Mouse (Mus musculus) forebrain, embryonic 14.5 days (tissue): ENCODE measurements around the gene Gm21190. TPM values are rescaled to one million over a fixed set of nuclear protein-coding genes. Genes with fewer than 3 reads are reported as not detected.
"Not testable (repeated sequence)": the region's sequence is repeated elsewhere in the genome, so short reads cannot be mapped to it uniquely, and the experiment has no call there.

Source experiments
- ATAC-seq: fragments of 200-750 bp; cut with Nextera tagmentation; 2 replicates; pipeline ENCODE4 v1.8.0; 2017; ENCODE audit warnings: mild to moderate bottlenecking, moderate library complexity
- DNase-seq: peaks from one replicate; pipeline ENCODE4 v3.0.0-alpha.2; 2015; ENCODE audit warnings: low spot score
- H3K27ac ChIP-seq: fragments of 300-500 bp; sonication (generic); 2 replicates; pipeline ENCODE4 v1.5.1; 2014; ENCODE audit warnings: low read depth, mild to moderate bottlenecking, control low read depth, low read length, moderate library complexity
- H3K27me3 ChIP-seq: fragments of 300-500 bp; sonication (generic); replicated peaks from 2 replicates; pipeline ENCODE4 v1.6.1; 2014; ENCODE audit warnings: low read length, control low read depth, mixed read lengths; ENCODE audit not compliant: control insufficient read depth, insufficient read depth
- H3K36me3 ChIP-seq: fragments of 300-500 bp; sonication (generic); 2 replicates; pipeline ENCODE4 v1.6.1; 2014; ENCODE audit warnings: low read length, control low read depth; ENCODE audit not compliant: control insufficient read depth, insufficient read depth
- H3K4me1 ChIP-seq: fragments of 300-500 bp; sonication (generic); 2 replicates; pipeline ENCODE4 v1.6.1; 2014; ENCODE audit warnings: antibody characterized with exemption, low read length, control low read depth; ENCODE audit not compliant: control insufficient read depth, insufficient read depth
- H3K4me2 ChIP-seq: fragments of 300-500 bp; sonication (generic); 2 replicates; pipeline ENCODE4 v1.6.1; 2014; ENCODE audit warnings: mild to moderate bottlenecking, control low read depth, low read length
- H3K4me3 ChIP-seq: fragments of 300-500 bp; sonication (generic); 2 replicates; pipeline ENCODE4 v1.5.1; 2014; ENCODE audit warnings: low read depth, low read length, control low read depth
- H3K9ac ChIP-seq: fragments of 300-500 bp; sonication (generic); 2 replicates; pipeline ENCODE4 v1.6.1; 2014; ENCODE audit warnings: mild to moderate bottlenecking, low read length, control low read depth, moderate library complexity
- H3K9me3 ChIP-seq: fragments of 300-500 bp; sonication (generic); replicated peaks from 2 replicates; pipeline ENCODE4 v1.6.1; 2016; ENCODE audit warnings: low read length, control low read depth, mixed read lengths; ENCODE audit not compliant: control insufficient read depth
- WGBS: fragments of 180-500 bp; shearing (Covaris S2); extraction: QIAGEN DNeasy Blood & Tissue Kit; methylation state at CpG from one replicate; pipeline ENCODE4 v1.1.7; 2014; 5-methylcytosine and 5-hydroxymethylcytosine counted together
- polyA plus RNA-seq: library from polyadenylated mRNA; unstranded; fragments of >200 nt; fragmentation: Nextera tagmentation; extraction: Ambion mirVana; gene quantifications from 2 replicates; pipeline ENCODE4 v1.2.1, GENCODE M21; 2014

The Gm21190 gene
- polyA plus RNA-seq = not detected in 2 replicates

DNA sequence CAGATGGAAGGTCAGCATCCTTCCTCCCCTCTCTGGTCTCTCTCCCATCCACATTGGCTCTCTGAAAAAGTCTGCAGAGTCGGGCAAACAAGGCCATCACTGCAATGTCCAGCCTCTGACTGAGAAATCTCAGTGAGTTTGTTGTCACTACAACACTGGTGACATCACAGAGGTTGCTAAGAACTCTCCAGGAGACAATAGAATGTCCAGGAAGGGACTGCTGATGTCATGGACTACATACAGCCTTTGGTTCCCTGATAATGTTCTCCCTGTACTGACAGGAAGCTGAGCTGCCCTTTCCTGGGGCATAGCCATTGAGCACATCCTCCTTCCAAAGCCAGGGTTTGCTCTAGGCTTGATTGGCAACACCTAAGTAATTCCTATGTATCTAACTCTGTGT is at the start of gene Gm21190:
Gm21190 (minus strand) TSS at position 101 of the 400 bp plus-strand sequence.
- H3K27me3 ChIP-seq, ATAC-seq, H3K4me3 ChIP-seq, DNase-seq, H3K4me2 ChIP-seq, H3K36me3 ChIP-seq, H3K9me3 ChIP-seq, H3K4me1 ChIP-seq, H3K27ac ChIP-seq, H3K9ac ChIP-seq: not testable (repeated sequence)
- no CpG with 5 or more reads among the region's 1 CpGs for WGBS

GRCm38 (mm10) chr5:15577033-15577432 is 48.0 kb upstream of the Gm21190 start, which contains the start of gene Gm21083:
Gm21083 (plus strand) TSS chr5:15577333.
- H3K9ac ChIP-seq, H3K4me2 ChIP-seq, H3K27ac ChIP-seq, H3K9me3 ChIP-seq, H3K36me3 ChIP-seq, ATAC-seq, H3K27me3 ChIP-seq, H3K4me1 ChIP-seq, DNase-seq, H3K4me3 ChIP-seq: not testable (repeated sequence)
- no CpG with 5 or more reads among the region's 1 CpGs for WGBS

DNA sequence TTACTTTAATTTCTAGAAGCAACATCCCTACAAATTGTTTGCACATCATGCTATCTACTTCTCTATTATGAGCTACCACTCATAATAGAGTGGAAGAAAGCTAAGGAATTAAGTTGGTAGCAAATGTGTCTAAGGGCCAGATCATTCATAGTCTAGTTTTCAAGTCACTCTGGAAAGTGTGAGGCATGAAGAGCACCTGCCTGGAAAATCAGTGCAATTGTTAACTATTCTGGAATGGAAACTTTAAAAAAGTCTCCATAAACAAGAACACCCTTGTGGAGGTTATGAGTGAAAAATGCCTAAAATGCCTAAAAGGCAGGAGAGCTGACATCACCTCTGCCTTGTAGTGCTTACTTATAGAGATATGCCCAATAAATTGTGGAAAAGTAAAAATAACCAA is 44.7 kb upstream of the Gm21190 start:
- ATAC-seq, DNase-seq, H3K4me3 ChIP-seq, H3K36me3 ChIP-seq, H3K4me1 ChIP-seq, H3K9ac ChIP-seq, H3K27ac ChIP-seq, H3K9me3 ChIP-seq, H3K4me2 ChIP-seq, H3K27me3 ChIP-seq: not testable (repeated sequence)

- not testable (repeated sequence) for ATAC-seq, H3K4me3 ChIP-seq, H3K9ac ChIP-seq, H3K9me3 ChIP-seq, H3K4me2 ChIP-seq, H3K27me3 ChIP-seq, H3K36me3 ChIP-seq, H3K27ac ChIP-seq, H3K4me1 ChIP-seq, DNase-seq
- WGBS = 81% methylated on average over 3 of the region's 3 CpGs
Observed at GRCm38 (mm10) chr5:15561425-15562264, 32.6 kb upstream of the Gm21190 start.

DNA sequence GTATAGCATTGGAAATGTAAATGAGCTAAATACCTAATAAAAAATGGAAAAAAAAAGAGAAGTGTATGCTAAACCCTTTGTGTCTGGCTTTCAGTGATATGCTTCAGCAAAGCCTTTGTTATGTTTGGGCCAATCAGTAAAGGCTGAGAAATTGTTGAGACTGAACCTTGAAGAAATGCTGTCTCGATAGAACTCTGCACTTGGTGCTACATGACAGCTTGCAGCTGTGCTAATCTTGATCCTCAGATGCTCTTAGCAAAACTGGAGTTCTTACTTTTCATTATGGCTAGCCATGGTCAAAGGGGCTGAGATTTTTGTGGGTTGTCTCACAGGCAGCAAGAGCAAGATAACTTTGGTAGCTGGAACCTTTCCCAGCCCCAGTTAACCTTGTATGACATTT is 29.6 kb upstream of the Gm21190 start:
- not testable (repeated sequence) for H3K27me3 ChIP-seq, H3K4me2 ChIP-seq, H3K27ac ChIP-seq, H3K9ac ChIP-seq, DNase-seq, H3K9me3 ChIP-seq, ATAC-seq, H3K4me3 ChIP-seq, H3K36me3 ChIP-seq, H3K4me1 ChIP-seq
- WGBS = 82% methylated on average over 1 of the region's 1 CpGs

DNA sequence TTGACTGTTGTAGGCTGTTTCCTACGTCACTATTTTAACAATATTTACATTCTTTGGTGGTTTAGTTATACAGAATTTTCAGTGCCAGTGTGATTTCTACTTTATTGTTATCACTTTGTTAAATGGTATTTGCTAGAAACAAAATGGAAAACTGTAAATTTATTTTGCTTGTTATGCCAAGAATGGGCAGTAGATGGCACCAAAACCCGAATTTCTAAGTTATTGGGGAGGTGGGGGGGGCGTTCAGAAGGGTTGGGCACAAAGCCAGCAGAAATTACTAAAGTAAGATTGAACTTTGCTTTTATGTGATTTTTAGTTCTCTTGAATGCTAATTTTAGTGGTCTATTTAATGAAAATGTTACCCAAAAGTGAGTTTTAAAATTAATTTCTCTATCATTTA is 20.6 kb upstream of the Gm21190 start:
- H3K9me3 ChIP-seq, ATAC-seq, H3K27me3 ChIP-seq, H3K27ac ChIP-seq, H3K4me1 ChIP-seq, H3K36me3 ChIP-seq, H3K4me2 ChIP-seq, H3K4me3 ChIP-seq, H3K9ac ChIP-seq: not testable (repeated sequence)
- peak; percentile 19 for DNase-seq
- WGBS = 15% methylated on average over 3 of the region's 3 CpGs

DNA sequence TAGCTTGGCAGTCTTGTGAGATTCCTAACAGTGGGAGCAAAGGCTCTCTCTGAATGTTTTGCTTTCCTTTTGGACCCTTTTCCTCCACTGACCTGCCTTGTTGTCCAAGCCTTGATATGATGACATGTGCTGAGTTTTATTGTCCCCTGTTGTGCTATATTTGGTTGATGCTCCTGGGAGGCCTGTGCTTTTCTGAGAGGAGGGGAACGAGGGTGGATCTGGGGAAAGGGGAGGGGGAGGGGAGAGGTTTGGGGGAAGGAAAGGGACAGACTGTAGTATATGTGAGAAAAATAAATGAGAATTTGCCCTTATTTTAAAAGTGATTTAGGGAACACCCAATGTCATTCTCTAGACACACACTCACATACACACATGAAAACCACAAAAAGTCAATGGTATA is 20.1 kb upstream of the Gm21190 start:
- not testable (repeated sequence) for H3K27ac ChIP-seq, H3K9me3 ChIP-seq, H3K4me1 ChIP-seq, H3K4me3 ChIP-seq, H3K36me3 ChIP-seq, DNase-seq, ATAC-seq, H3K27me3 ChIP-seq, H3K9ac ChIP-seq, H3K4me2 ChIP-seq
- 47% methylated on average over 1 of the region's 1 CpGs for WGBS

DNA sequence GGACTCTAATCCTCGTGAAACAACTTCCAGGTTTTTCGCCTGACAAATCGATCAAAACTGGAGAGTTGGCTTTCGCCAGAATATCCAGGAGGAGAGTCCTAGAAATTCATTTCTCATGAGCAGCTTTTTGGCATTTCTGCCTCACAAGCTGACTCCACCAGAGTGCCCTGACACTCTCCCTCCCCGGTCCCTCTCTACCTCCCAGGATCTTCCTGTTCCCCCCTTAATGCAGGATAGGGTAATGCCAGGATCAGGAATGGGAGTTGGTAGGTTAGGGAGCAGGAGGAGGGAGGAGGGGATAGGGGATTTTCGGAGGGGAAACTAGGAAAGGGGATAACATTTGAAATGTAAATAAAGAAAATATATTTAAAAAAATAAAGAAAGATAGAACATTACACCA is 19.6 kb upstream of the Gm21190 start:
- not testable (repeated sequence) for DNase-seq, H3K4me2 ChIP-seq, H3K9me3 ChIP-seq, H3K27ac ChIP-seq, H3K4me1 ChIP-seq, H3K4me3 ChIP-seq, H3K36me3 ChIP-seq, ATAC-seq, H3K9ac ChIP-seq, H3K27me3 ChIP-seq
- WGBS = 84% methylated on average over 6 of the region's 6 CpGs

- H3K4me2 ChIP-seq, H3K36me3 ChIP-seq, H3K9ac ChIP-seq, H3K4me1 ChIP-seq, H3K27me3 ChIP-seq, H3K9me3 ChIP-seq, H3K4me3 ChIP-seq, ATAC-seq, DNase-seq, H3K27ac ChIP-seq: not testable (repeated sequence)
Observed at GRCm38 (mm10) chr5:15522470-15522869, 6.6 kb downstream of the Gm21190 start.
